35 mouse cellular contexts compared by ENCODE assay signal in the genomic region with DNA sequence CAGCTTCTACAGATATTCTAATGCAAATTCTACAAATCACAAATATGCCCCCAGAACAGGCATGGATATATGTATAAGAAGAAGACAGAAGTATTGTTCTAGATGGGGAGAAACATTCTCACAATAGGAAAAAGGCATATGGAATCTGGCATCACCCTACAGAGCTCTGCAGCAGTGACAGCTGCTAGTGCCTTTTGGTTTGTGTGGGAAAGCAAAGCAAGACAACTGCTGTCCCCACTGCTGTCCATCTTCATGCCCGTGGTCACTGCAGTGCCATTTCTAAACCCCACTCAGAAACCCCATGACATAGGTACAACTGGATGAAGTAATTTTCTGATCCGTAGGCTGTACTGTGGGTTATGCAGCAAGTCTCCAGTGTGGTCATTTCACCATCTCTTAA.
"Had no signal": no experiment of that assay in that cellular context is flagged by ENCODE, and none has a peak within 500 bp of the region (broad histone marks: within the 10 kb centered on the region; RNA-seq: fewer than 3 reads in every experiment).

No protein-coding gene starts in this region.

- H3K36me3 ChIP-seq: heart, embryonic 10.5 days; heart, embryonic 12.5 days; heart, embryonic 13.5 days; heart, embryonic 15.5 days; hindbrain, embryonic 10.5 days; hindbrain, embryonic 12.5 days; hindbrain, embryonic 13.5 days; hindbrain, embryonic 15.5 days; intestine, embryonic 15.5 days; kidney, embryonic 15.5 days had no signal

- H3K4me1 ChIP-seq: heart, embryonic 10.5 days; heart, embryonic 12.5 days; heart, embryonic 13.5 days; heart, embryonic 15.5 days; hindbrain, embryonic 10.5 days; hindbrain, embryonic 12.5 days; hindbrain, embryonic 13.5 days; hindbrain, embryonic 15.5 days; intestine, embryonic 15.5 days; kidney, embryonic 15.5 days had no signal

- ATAC-seq: hindbrain, embryonic 16.5 days; hindbrain, postnatal 0 days; inflammation-experienced regulatory T-cells, adult 6 months; intestine, embryonic 15.5 days; intestine, embryonic 16.5 days; intestine, postnatal 0 days had no signal

- H3K27ac ChIP-seq: heart, embryonic 10.5 days; heart, embryonic 13.5 days; heart, embryonic 15.5 days; hindbrain, embryonic 10.5 days; hindbrain, embryonic 12.5 days; hindbrain, embryonic 13.5 days; hindbrain, embryonic 14.5 days; hindbrain, embryonic 15.5 days; hindbrain, postnatal 0 days; intestine, embryonic 15.5 days; kidney, embryonic 15.5 days; kidney, postnatal 0 days; layer of hippocampus, adult 2 months had no signal

- H3K4me2 ChIP-seq: heart, embryonic 11.5 days; heart, embryonic 12.5 days; heart, embryonic 13.5 days; heart, embryonic 15.5 days; hindbrain, embryonic 12.5 days; hindbrain, embryonic 13.5 days; hindbrain, embryonic 14.5 days; hindbrain, embryonic 15.5 days; intestine, embryonic 15.5 days; kidney, embryonic 15.5 days had no signal

- H3K4me3 ChIP-seq: heart, embryonic 10.5 days; heart, embryonic 12.5 days; heart, embryonic 13.5 days; heart, embryonic 15.5 days; hindbrain, embryonic 10.5 days; hindbrain, embryonic 12.5 days; hindbrain, embryonic 13.5 days; hindbrain, embryonic 15.5 days; intestine, embryonic 15.5 days; kidney, embryonic 15.5 days; layer of hippocampus, adult 2 months had no signal

- H3K27me3 ChIP-seq: heart, embryonic 12.5 days; heart, embryonic 15.5 days; hindbrain, embryonic 12.5 days; hindbrain, embryonic 13.5 days; hindbrain, embryonic 15.5 days; intestine, embryonic 15.5 days; kidney, embryonic 15.5 days had no signal

- H3K9ac ChIP-seq: heart, embryonic 12.5 days; heart, embryonic 13.5 days; heart, embryonic 15.5 days; hindbrain, embryonic 12.5 days; hindbrain, embryonic 13.5 days; hindbrain, embryonic 14.5 days; hindbrain, embryonic 15.5 days; intestine, embryonic 15.5 days; kidney, embryonic 15.5 days had no signal

- H3K9me3 ChIP-seq: heart, embryonic 10.5 days; heart, embryonic 12.5 days; heart, embryonic 13.5 days; heart, embryonic 15.5 days; hindbrain, embryonic 12.5 days; hindbrain, embryonic 13.5 days; hindbrain, embryonic 15.5 days; intestine, embryonic 15.5 days; kidney, embryonic 15.5 days had no signal

- DNase-seq: heart, postnatal 10 days; heart, postnatal 14 days; heart, postnatal 36 days; heart, postnatal 4 days; kidney, adult 11 months; kidney, adult 18-20 months; kidney, adult 2 months; kidney, adult 8-10 months; kidney, adult 9 months; kidney, postnatal 10 days; kidney, postnatal 14 days; kidney, postnatal 25 days; kidney, postnatal 36 days; kidney, postnatal 4 days; layer of hippocampus, adult 9-11 months; layer of hippocampus, postnatal 36 days had no signal
